Mouse (Mus musculus) liver, postnatal 0 days (tissue): Measurements from ENCODE around the gene Pde12.

Experiments used
- CTCF ChIP-seq: sonication (generic); IDR thresholded peaks from 2 replicates; pipeline ENCODE4 v1.5.1; 2016; ENCODE audit warnings: antibody characterized with exemption, low read depth
- EP300 ChIP-seq: IDR thresholded peaks from 2 replicates; pipeline ENCODE4 v1.6.1; 2016; ENCODE audit warnings: antibody characterized with exemption, low read depth, mild to moderate bottlenecking

- TF ChIP-seq CTCF (no peak), EP300 (no peak)
Observed at GRCm38 (mm10) chr14:26643006-26643624, 26.6 kb downstream of the Pde12 start.
